Mouse (Mus musculus) left cerebral cortex, adult 11 months (tissue): ENCODE results near the gene Sgpl1.
A peak's percentile ranks its signal among the peaks of the same experiment; 100 is the strongest.

Experiments
- DNase-seq: peaks from one replicate; pipeline ENCODE4 v3.0.0; 2022; ENCODE audit warnings: low spot score

Sgpl1 gene

DNA sequence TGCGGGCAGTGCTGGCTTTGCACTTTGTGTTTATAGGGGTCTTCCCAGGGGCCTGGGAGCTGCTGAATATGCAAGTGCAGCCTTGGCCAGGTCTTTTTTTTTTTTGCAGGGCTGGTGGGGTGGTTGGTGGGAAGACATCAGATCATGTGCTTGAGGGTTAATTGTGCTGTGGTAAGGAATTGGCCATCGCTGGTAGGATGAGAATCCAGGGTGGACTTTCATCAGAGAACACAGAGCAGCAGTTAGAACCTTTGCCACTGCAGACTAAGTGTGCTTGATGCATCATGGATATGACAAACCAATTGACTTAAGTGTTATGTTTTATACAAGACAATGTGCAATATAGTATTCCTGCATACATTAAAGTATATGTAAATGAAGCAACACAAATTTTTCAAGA is 62.1 kb downstream of the Sgpl1 start:
- DNase-seq, result no peak

DNA sequence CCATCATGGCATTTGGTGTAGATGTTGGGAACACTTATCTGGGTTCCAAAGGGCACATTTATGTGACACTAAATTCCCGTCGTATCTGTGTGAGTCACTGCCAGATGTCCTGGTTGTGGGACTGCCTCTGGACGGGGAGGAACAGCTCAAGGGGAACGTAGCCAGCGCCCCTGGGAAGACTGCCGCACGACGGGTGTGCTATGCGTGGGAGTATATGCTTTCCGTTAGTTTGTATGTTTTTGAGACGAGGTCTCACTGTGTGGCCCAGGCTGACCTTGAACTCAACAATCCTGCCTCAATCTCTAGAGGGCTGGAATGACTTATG is 66.6 kb downstream of the Sgpl1 start:
- DNase-seq, result no peak

DNA sequence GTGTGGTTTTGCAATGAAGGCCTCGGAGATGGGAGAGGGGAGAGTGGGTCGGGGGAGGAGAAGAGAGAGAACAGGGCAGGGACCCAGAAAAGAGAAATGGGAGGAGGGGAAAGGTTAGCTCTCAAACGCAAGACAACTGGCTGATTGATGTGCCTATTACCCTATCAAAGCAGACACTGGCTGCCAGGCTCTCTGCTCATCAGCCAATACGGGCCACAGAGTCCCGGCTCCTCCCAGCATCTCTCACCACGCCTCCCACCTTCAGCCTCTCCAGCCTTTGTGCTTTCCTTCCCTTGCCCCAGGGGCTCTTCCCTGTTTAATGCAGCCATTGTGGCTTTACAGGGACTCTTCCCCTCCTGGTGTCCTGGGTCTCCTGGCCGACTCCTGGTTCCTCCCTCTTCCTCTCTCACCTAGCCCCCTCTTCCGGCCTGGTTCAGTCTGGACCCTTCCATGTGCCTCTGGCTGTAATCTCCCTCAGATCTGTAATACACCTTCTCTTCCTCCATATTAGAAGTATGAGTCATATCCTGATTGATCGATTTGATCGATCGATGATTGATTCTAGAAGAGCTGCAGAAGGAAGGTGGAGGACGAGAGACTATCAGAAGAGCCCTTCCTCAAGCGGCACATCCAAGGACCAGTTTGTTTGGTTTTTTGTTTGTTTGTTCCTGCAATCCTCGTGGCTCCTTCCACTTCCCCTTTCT is 67.1 kb downstream of the Sgpl1 start:
- peak; percentile 59 for DNase-seq

DNA sequence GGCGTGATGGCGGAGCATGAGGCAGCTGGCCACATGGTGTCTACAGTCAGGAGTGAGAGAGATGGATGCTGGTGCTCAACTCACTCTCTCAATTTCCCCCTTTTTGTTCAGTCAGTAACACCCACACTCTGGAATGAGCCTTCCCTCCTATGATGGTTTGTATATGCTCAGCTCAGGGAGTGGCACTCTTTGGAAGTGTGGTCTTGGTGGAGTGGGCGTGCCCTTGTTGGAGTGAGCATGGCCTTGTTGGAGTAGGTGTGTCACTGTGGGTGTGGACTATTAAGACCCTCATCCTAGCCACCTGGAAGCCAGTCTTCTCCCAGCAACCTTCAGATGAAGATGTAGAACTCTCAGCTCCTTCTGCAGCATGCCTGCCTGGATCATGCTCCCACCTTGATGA is 71.9 kb downstream of the Sgpl1 start:
- no peak for DNase-seq

DNA sequence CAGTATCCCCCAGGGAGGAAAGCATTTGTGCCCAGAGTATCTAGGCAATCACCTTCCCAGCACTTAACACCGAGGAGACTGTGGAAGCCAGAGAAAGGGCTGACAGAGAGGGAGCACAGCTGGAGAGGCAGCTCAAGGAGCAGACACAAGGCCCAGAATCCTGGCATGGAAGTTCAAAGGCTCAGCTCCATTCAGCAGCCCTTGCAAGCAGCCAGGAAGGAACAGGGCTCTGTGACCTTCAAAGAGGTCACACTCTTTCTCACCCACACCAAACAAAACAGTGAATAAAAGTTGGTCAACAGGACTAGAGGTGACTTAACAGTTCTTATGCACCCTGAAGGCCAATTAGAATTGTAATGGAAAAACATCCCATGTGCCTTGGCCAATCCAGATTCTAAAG is 72.9 kb downstream of the Sgpl1 start:
- no peak for DNase-seq

DNA sequence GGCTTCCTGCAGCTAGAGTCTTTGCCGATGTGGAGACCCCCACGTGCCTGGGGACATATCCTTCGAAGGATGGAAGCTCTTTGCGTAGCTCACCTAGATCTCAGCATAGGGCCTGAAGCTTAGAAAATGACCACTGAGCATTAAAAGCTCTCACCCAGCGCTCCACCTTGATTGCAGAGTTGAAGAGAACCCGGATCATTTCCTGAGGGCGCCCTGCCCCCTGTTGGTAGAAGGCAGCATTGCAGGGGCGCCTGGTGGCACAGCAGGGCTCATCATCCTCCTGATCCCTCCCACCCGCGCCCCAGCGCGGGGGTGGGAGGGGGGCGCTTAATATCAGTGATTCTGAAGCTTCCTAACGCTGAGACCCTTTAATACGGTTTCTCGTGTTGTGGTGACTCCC is 75.2 kb downstream of the Sgpl1 start:
- peak; percentile 36 for DNase-seq

DNA sequence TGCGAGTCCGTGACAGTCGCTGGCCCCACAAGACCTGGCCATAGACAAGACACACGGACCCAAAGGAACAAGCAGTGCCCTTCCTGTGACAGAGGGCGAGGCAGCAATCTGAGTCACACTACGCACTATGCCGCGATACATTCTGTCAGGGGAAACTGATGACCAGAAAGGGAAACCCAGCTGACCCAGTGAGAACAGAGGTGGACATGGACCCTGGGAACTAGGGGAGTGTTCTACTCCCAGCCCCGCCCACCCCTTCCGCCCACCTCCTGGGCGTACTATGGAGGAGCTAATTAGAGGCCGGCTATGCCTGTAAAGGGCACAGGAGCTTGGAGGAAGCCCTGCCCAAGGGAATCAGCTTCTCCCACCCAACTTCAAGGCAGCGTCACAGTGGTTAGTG is 78.3 kb downstream of the Sgpl1 start:
- no peak for DNase-seq

DNA sequence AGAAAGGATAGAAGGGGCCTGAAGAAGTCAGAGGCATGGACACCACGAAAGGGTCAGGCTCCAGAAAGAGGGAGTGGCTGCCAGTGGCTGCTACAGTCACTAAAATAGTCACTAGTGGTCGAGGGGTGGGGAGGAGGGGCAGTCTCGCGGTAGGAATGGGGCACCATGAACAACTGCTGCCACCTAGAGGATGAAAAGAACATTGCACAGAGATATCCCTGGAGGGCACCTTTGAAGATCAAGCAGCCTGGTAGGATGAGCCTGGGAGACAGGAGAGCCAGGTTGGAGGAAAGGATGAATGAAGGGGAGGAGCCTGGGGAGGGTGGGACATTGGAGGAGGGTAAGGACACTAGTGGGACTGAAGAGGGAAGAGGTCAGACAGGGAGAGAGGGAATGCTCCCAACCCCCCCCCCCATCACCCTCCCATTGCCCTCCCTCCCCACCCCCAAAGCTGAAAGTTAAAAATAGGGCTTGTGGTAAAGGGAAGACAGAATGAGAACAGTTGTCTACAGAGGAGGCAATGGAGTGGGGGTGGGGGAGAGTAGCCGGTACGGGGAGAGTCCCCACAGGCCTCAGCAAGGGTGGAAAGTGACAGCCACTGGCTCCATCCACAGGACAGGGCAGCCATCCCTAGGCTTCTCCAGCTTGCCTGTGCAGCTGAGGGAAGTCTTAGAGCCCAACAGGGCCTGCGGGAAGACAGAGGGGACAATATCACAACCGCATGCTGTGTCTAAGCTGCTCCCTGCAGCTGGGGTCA is 78.9 kb downstream of the Sgpl1 start:
- peak; percentile 55 for DNase-seq

DNA sequence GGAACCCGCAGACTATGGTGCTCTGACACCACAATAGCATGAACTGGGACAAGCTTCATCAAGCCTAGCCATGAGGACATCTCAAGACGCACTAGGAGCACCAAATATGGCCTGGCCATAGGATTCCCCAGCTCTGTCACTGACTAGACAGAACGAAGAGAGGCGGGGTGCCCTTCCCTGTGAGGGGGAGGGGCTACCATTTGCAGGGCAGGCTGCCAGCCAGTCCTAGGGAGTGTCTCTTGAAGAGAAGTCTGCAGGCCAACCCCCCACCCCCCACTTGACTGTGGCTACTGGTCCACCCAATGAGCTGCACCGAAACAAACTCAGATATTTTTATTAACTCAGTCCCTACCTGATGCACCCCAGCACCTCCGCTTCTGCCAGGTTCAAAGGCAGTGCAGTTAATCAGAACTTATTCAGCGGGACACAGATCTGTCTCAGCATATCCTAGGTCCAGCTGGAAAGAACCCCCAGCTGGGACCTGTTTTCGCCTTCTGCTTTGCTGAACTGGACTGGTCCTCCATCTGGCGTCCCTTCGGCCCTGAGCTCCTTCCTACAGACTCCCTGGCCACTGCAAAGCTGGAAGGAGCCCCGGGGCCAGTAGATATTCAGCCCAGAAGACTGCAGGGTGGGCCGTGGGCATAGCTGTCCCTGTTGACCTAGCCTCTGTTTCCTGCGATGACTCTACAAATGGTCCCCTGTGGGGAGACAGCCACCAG is 82.1 kb downstream of the Sgpl1 start:
- DNase-seq, result no peak

DNA sequence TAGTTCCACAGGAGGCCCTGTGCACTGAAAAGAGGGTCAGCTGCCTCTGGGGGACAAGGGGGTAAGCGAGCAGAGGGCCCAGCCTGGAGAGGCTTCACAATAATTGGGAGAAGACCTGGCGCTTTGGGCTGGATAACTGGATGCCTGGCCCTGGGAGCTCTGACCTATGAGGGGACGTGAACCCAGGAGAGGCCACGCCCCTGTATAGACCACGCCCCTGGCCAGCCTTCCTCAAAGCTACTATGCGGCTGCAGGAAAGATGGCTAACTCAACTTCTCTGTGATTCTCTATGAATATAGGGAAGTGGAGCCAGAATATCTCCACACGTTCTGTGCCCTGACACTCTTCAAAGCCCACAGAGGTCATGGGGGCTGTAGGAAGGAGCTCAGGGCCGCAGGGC is 82.9 kb downstream of the Sgpl1 start:
- no peak for DNase-seq

DNA sequence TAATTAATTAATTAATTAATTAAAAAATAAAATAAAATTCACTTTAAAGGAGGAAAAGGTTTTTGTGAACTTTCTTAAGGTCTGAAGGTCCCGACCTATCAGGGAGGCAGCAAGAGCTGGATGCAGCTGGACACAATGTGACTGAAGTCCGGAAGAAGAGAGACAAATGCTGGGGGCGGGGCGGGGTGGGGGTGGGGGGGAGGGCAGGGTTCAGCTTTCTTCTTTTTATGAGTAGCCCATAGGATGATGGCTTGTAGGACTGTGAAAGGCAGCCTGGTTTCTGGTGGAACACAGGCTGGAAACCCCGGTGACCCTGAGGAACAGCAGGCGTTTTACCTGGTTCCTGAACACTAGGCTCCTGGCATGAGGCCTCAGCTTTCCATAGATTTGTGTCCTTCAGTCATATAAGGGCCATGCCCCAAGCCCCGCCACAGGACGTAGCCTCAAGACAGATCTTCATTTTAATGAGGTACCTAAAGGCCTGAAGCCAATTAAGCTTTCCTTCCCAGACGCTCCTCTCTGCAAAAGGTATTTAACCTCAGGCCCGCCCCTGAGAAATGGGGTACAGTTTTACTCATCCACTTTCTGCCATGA is 84.1 kb downstream of the Sgpl1 start:
- no peak for DNase-seq

DNA sequence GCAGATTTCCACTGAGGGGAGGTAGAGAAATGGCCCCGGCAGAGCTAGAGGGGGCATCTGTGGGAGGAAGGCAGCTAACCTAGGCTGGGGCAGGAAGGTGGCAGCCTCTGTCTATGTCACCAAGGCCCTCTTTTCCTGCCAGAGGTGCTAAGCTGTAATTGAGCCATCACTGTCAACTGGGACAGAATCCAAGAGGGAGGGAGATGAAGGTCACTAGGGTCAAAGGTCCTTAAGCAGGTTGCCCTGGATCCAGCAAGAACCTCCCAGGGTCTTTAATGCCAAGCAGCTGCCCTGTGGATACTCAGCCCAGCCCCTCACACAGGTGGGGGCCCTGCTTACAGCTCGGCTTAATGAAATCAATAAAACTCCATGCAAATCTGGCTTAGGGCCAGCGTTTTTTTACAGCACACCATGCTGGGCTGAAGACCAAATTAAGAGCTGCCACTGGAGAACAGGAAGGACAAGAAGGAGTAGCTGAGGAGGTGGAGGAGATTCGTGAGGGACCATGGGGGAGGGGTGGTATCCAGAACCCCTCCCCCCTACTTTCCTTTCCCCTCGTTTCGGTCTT is 87.9 kb downstream of the Sgpl1 start:
- DNase-seq, result no peak

DNA sequence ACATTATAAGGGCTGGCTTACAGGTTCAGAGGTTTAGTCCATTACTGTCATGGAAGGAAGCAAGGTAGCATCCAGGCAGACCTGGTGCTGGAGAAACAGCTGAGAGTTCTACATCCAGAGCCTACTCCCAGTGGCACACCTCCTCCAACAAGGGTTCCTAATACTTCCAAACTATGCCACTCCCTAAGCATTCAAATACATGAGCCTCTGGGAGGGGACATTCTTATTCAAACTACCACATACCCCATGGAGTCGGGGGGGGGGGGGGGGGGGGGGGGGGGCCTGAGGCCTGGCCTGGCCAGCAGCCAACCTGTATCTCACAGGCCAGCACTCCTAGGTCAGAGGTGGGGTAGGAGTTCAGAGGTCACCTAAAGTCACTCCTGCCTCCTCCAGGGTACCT is 88.4 kb downstream of the Sgpl1 start:
- DNase-seq, result no peak

DNA sequence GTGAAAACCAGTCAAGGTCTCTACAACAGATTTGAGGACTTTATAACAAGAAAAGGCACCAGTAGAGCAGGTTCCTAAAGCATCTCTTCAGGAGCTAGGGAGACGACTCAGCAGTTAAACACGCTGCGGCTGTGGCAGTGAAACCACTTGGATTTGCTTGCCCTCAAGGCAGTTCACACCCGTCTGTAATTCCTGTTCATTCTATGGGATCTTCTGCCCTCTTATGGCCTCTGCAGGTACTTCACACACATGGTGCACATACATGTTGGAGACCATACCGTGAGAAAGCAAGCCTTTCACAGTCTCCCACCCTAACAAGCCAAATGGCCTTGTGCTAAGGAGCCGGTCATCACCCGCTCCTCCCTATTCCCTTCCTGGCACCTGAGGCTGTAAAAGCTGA is 90.8 kb downstream of the Sgpl1 start:
- DNase-seq, result no peak

DNA sequence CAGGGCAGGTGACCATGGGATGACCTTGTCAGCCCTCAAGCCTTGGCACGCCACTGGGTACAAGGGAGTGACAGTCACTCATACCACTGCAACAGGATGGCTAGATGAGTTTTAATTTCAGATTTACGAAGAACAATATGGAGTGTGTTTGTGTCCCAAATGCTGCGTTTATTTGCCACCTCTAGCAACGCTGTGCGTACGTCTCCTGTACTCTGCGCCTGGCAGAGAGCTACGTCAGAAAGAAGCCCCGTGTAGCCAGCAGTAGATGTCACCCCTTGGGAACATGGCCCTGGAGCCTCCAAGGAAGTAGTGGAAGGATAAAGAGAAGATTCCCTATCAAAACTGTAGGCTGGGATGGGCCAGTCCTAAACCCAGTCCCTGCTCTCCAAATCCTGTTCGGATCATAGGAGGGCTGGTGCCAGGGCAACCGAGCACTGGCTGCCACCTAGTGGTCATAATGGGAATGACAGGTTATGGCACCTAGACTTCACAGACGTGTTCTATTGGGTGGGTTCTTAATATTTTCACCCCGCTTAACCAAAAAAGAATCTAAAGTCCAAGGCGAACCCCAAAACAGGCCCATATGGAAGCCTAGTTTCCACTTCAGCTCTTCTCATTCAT is 95.4 kb downstream of the Sgpl1 start:
- peak; percentile 32 for DNase-seq
